Mouse (Mus musculus) megakaryocyte-erythroid progenitor cell, adult 5-6 weeks (primary cell): ENCODE data around the gene H2-M10.6. TPM values are rescaled to one million over a fixed set of nuclear protein-coding genes. Genes with fewer than 3 reads are reported as not detected.
"Not testable (repeated sequence)": the region's sequence is repeated elsewhere in the genome, so short reads cannot be mapped to it uniquely, and the experiment has no call there.

Experiments used
- ATAC-seq: replicated peaks from 2 replicates; pipeline ENCODE4 v1.8.0; 2016; ENCODE audit warnings: mild to moderate bottlenecking, inconsistent platforms; ENCODE audit not compliant: severe bottlenecking, poor library complexity, low FRiP score, low TSS enrichment
- total RNA-seq, 2 experiments: library from RNA; stranded (forward) in 1 of 2; stranded (reverse) in 1 of 2; fragments of 200-1000, 215-1000 nt in 1 of 2; fragments of >200 nt in 1 of 2; fragmentation: Nextera tagmentation in 1 of 2; gene quantifications; 2 replicates each; pipeline ENCODE4 v1.2.3; 2014 to 2017

H2-M10.6 gene
- total RNA-seq (2014; fragmentation: Nextera tagmentation) (not detected in 2 replicates), total RNA-seq (2017) (not detected in 2 replicates)

DNA sequence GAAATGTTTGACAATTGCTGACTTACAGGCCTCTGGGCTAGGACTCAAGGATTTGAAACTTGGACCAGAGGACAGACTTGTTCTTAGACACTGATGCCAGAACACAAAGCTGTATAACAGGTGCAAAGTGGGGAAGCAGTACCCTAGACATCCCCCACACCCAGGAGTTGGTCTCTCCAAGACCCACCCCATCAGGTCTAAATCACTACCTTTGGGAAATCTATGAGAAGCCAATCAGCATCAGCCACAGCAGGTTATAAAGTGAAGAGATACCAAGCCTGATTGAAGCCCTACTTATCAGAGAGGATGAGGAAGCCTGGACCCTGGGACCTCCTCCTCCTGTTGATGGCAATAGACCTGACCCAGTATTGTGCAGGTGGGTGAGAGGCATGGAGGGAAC is at the start of gene H2-M10.6:
H2-M10.6 (plus strand) TSS at position 301 of the 400 bp plus-strand sequence.
- no peak for ATAC-seq

DNA sequence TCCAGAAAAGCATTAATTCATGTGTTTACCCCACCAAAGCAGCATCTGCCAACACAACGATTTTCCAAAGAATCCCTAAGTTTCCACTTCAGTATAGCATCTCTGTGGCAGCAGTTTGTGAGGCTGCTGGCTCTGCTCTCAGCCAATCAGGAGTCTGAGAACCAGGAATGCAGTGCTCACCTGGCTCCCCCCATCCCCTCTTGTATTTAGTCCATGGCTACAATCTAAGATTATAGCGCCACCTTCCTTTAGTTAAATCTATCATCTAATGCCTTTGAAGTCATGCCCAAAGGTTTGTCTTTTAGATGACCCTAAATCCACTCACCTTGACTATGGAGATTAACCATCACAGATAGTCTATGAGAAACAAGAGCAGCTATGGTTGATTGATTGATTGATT is 48.2 kb upstream of the H2-M10.6 start:
- ATAC-seq: no peak

DNA sequence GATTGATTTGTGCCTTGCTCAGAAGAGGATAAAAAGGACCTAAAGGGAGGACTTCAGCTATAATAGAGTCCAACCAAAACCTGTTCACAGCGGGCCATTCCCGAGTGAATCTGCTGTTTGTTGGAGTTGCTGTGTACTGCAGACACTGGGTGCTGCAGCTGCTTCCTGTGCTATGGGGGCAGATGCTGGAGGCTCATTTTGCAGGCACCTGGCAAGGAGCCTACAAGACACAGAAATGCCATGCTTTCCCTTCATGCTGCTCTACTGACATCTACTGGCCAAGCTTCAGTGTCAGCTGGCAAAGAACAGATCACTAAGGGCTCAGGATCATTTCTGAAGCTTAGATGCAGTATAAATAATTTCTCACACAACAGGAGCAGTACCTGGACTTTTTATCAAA is 47.7 kb upstream of the H2-M10.6 start:
- not testable (repeated sequence) for ATAC-seq

DNA sequence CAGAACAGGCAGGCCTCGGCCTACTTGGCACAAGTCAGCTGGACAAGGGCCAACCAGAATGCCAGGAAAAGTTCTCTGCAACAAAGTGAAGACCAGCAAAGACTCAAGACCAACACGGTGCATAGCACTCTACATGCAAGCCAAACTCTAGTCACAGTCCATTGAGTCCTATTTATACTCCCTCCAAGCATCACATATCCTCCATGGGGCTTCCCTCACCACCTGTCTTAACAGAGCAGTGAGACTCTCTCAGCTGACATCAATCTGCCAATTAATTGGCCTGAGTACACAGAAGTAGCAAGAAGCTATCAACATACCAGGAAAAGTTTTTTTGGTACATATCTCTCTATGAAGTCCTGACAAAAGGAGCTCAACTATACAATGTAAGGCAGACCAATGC is 46.6 kb upstream of the H2-M10.6 start:
- ATAC-seq: not testable (repeated sequence)

DNA sequence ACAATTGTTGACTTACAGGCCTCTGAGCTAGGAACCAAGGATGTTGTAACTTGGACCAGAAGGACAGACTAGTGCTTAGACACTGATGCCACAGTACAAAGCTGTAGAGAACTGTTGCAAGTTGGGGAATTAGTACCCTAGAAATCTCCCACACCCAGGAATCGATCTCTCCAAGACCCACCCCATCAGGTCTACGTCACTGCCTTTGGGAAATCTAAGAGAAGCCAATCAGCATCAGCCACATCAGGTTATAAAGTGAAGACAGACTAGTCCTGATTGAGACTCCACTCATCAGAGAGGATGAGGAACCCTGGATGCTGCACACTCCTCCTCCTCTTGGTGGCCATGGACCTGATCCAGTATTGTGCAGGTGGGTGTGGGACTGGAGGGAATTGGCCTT is 39.4 kb upstream of the H2-M10.6 start, which contains the start of gene H2-M10.5:
H2-M10.5 (plus strand) TSS at position 301 of the 400 bp plus-strand sequence.
- not testable (repeated sequence) for ATAC-seq

- no peak for ATAC-seq
Observed at GRCm38 (mm10) chr17:36781533-36781932, 30.4 kb upstream of the H2-M10.6 start.

DNA sequence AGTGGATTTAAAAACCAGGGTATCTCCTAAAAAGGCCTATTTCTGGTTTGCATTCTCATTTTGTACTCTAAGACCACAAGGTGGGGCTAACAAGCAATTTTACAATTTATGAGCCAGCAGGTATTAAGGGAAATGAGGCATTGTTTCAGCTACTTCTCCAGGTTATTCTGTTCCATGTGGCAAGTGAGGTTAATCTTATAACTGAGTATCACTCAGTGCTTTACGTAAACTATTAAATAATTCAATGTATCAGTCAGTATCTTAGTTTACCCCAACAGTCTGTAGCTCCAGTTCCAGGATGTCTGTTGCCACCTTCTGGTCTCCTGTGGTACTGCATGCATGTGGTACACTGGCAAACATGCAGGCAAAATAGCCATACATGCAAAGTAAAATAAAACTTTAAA is 25.5 kb upstream of the H2-M10.6 start:
- ATAC-seq: peak; percentile 87

DNA sequence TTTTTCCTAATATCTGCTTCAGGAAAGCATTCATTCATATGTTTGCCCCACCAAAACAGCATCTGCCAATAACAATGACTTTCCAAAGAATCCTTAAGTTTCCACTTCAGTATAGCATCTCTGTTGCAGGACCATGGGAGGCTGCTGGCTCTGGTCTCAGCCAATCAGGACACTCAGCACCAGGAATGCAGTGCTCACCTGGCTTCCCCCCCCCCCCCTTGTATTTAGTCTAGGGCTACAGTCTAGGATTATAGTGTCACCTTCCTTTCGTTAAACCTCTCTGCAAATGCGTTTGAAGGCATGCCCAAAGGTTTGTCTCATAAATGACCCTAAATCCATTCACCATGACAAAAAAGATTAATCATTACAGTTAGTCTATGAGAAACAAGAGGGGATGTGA is 23.6 kb upstream of the H2-M10.6 start:
- no peak for ATAC-seq

DNA sequence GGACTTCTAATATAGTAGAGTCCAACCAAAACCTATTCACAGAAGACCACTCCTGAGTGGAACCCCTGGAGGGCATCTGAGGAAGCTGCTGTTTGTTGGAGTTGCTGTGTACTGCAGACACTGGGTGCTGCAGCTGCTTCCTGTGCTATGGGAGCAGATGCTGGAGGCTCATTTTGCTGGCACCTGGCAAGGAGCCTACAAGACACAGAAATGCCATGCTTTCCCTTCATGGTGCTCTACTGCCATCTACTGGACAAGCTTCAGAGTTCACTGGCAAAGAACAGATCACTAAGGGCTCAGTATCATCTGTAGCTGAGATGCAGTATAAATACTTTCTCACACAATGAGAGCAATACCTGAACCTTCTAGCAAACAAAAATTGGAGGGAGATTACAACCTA is 23.2 kb upstream of the H2-M10.6 start:
- ATAC-seq: peak; percentile 89

- no peak for ATAC-seq
Observed at GRCm38 (mm10) chr17:36799493-36799892, 12.5 kb upstream of the H2-M10.6 start.

DNA sequence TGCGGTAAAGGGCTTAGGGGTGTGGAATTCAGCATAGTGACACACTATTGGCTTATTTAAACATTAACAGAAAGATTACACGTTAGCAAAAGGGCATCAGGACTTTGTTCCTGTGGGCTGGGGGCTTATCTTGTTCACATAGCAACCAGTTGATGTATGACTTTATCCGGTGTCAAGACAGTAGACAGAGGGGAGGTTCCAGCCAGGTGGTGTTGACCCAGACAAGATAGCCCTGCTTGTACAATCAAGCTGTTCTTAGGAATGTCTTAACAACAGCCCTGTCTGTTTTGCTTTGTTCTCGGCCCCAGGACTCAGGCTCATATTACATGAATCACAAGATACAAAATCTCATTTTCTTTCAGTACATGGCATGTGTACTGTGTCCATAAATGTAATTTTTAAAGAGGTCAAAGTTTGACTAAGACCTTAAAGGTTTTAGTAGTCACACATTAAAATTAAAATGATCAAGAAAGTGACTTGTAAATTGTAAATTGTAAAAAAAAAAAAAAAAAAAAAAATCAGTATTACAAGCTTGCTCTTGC is 12.0 kb upstream of the H2-M10.6 start:
- not testable (repeated sequence) for ATAC-seq

GRCm38 (mm10) chr17:36824005-36824404 is 12.0 kb downstream of the H2-M10.6 start:
- peak; percentile 64 for ATAC-seq

GRCm38 (mm10) chr17:36825525-36825924 is 13.6 kb downstream of the H2-M10.6 start:
- peak; percentile 53; the same call in 1 of the 2 replicates for ATAC-seq

DNA sequence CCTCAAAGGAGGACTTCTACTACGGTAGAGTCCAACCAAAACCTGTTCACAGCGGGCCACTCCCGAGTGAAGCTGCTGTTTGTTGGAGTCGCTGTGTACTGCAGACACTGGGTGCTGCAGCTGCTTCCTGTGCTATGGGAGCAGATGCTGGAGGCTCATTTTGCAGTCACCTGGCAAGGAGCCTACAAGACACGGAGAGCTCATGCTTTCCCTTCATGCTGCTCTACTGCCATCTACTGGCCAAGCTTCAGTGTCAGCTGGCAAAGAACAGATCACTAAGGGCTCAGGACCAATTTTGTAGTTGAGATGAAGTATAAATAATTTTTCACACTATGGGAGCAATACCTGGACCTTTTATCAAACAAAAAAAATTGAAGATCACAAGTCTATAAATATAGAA is 14.0 kb downstream of the H2-M10.6 start:
- ATAC-seq: peak; percentile 64

DNA sequence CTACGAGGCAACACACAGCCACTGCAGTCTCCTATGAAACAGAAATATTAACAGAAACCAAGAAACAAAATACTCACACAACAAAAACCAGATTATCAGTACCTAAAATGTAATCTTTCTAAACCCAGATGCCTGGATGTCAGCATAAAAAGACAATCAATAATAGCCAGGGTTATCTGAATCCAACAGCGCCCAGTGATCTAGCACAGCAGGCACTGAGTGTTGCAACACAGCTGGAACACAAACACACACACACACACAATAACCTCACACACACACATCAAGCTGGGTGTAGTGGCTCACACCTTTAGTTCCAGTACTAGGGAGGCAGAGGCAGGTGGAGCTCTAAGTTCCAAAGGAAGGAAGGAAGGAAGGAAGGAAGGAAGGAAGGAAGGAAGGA is 16.5 kb downstream of the H2-M10.6 start:
- ATAC-seq: peak; percentile 78

GRCm38 (mm10) chr17:36830470-36830869 is 18.5 kb downstream of the H2-M10.6 start:
- no peak for ATAC-seq

DNA sequence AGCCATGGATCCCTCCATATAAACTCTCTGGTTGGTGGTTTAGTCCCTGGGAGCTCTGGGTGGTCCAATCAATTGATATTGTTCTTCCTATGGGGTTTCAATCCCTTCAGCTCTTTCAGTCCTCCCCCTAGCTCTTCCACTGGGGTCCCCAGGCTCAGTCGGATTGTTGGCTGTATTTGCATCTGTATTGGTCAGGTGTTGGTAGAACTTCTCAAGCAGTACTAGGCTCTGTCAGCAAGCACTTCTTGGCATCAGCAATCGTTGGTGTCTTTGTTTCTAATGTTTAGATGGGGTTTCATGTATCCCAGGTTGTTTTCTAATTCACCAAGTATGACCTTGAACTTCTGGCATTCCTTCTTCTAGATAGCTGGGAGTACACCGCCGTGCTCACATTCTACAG is 20.7 kb downstream of the H2-M10.6 start:
- no peak for ATAC-seq

GRCm38 (mm10) chr17:36835591-36836426 is 23.8 kb downstream of the H2-M10.6 start:
- peak; percentile 76 for ATAC-seq

- ATAC-seq: 0 out of 2 replicates have a peak, but pooled peaks have one; percentile 8
Observed at GRCm38 (mm10) chr17:36836427-36836812, 24.4 kb downstream of the H2-M10.6 start.

- peak; percentile 98 for ATAC-seq
Observed at GRCm38 (mm10) chr17:36836874-36837647, 25.1 kb downstream of the H2-M10.6 start, which contains the start of gene Trim26. Trim26 (plus strand) TSS chr17:36837134.
